ENCODE assay signal across 8 mouse cellular contexts in genomic region chr4:55349452-55350218, GRCm38 (mm10). TPM values are rescaled to one million over a fixed set of nuclear protein-coding genes. Genes with fewer than 3 reads are reported as not detected.
DNase-seq lines count a peak whose midpoint lies in the region; ATAC-seq and TF ChIP-seq lines count a peak whose summit lies in the region.

TSS of gene Rad23b (plus strand) at chr4:55350043.

- peak; percentile 98 for ATAC-seq in forebrain, embryonic 15.5 days (replicated peaks)
- ATAC-seq in neutrophil, adult 5-6 weeks (ENCODE audit: extremely low read depth, insufficient number of reproducible peaks, low FRiP score, poor library complexity, severe bottlenecking): peak; percentile 85

- peak; percentile 86; the same call in 1 of the 2 replicates for TF ChIP-seq POLR2A in lung, adult 2 months (IDR thresholded peaks at IDR 0.05; ENCODE audit: borderline replicate concordance, extremely low read depth, low read depth, low read length)

- no peaks in the 10 kb centered on the region for H3K36me3 ChIP-seq in forebrain, embryonic 15.5 days

- under 1% methylated on average over 77 of the region's 77 CpGs for WGBS in forebrain, embryonic 15.5 days
- under 1% methylated on average over 77 of the region's 77 CpGs for WGBS in lung, adult 2 months

- intact Hi-C loops in heart, postnatal 25 days (cut with DNase I): loop anchor here (5.0 kb wide), 1 partner anchor 183 kb away; the partner anchor contains the start of gene Klf4

- no peak for TF ChIP-seq CTCF in lung, adult 2 months (IDR thresholded peaks at IDR 0.05; ENCODE audit: insufficient read depth, low read length)

- no peaks in the 10 kb centered on the region for H3K9me3 ChIP-seq in forebrain, embryonic 15.5 days

- peak within 1 kb of the TSS; percentile 91 for H3K9ac ChIP-seq in forebrain, embryonic 15.5 days (replicated peaks)

- H3K4me3 ChIP-seq in forebrain, embryonic 15.5 days: peak within 1 kb of the TSS; percentile 92
- peak within 1 kb of the TSS; percentile 69 for H3K4me3 ChIP-seq in lung, adult 2 months (replicated peaks; ENCODE audit: extremely low read depth, low read depth, low read length)

- peak within 1 kb of the TSS; percentile 60 for H3K4me2 ChIP-seq in forebrain, embryonic 15.5 days (replicated peaks)

- H3K27me3 ChIP-seq in forebrain, embryonic 15.5 days: no peaks in the 10 kb centered on the region

- peak; percentile 98 for DNase-seq in ES-CJ7 (ENCODE audit: low read depth, low spot score)
- DNase-seq in cerebellum, adult 11 months: peak; percentile 100
- DNase-seq in heart, postnatal 25 days (ENCODE audit: low spot score): peak; percentile 100
- DNase-seq in layer of hippocampus, adult 18-20 months (ENCODE audit: low spot score in 2 of 2): peak; percentile 100
- peak; percentile 100 for DNase-seq in lung, adult 2 months
- DNase-seq in thymus, adult 18-20 months: peak; percentile 99 to 100

- peak within 1 kb of the TSS; percentile 94 for H3K27ac ChIP-seq in forebrain, embryonic 15.5 days (replicated peaks)

- H3K4me1 ChIP-seq in forebrain, embryonic 15.5 days: peaks cover 30% of the 10 kb centered on the region
- H3K4me1 ChIP-seq in lung, adult 2 months (ENCODE audit: control insufficient read depth, insufficient read depth, low read length): peaks cover 7% of the 10 kb centered on the region; the same call in 1 of the 2 replicates

RNA-seq across cellular contexts. Expression of gene Rad23b, which starts in this region (rescaled TPM):
- polyA plus RNA-seq in forebrain, embryonic 15.5 days (2015; fragmentation: Nextera tagmentation; extraction: Ambion mirVana): 86.1 and 94.0 TPM in 2 replicates
- total RNA-seq in heart, postnatal 25 days (2021): 100 to 1,000 TPM in 1 of 2 experiments, 10 to 100 TPM in 1; 94.6 to 112 TPM
- total RNA-seq in layer of hippocampus, adult 18-20 months (2021): 100 to 1,000 TPM; 191 to 196 TPM
- polyA plus RNA-seq in lung, adult 2 months (2012; rRNA removed): 212 and 283 TPM in 2 replicates
- total RNA-seq in neutrophil, adult 5-6 weeks (2017): 73.1 and 74.0 TPM in 2 replicates

Comparison
In these comparisons a context has a peak if more than half of its experiments do, and no peak if none do; other contexts are left out.
1. Peak in every context shown above with its lines: DNase-seq, ATAC-seq, H3K4me3 ChIP-seq and H3K27ac ChIP-seq.